ENCODE assay signal across 8 mouse cellular contexts in genomic region chr1:156558950-156559640, GRCm38 (mm10). TPM values are rescaled to one million over a fixed set of nuclear protein-coding genes. Genes with fewer than 3 reads are reported as not detected.
DNase-seq lines count a peak whose midpoint lies in the region; ATAC-seq lines count a peak whose summit lies in the region.

No protein-coding gene starts in this region.

- DNase-seq in layer of hippocampus, adult 11-12 months (ENCODE audit: low spot score), result peak; percentile 64
- DNase-seq in layer of hippocampus, adult 9-10 months (ENCODE audit: low spot score), result no peak
- DNase-seq in embryo, embryonic 11.5 days (ENCODE audit: low read depth, low spot score), result peak; percentile 17
- DNase-seq in gonadal fat pad, adult 2 months (ENCODE audit: low read depth), result peak; percentile 62
- peak; percentile 56 for DNase-seq in kidney, adult 18-20 months
- peak; percentile 76 for DNase-seq in midbrain, embryonic 14.5 days
- peak; percentile 29 to 37 for DNase-seq in spleen, postnatal 36 days (ENCODE audit: low spot score in 2 of 2)

- peak overlapping the region; percentile 98 for H3K4me3 ChIP-seq in limb, embryonic 13.5 days
- H3K4me3 ChIP-seq in midbrain, embryonic 14.5 days (replicated peaks; ENCODE audit: low read depth, low read length), result peak overlapping the region; percentile 98

- under 1% methylated on average over 56 of the region's 66 CpGs for WGBS in limb, embryonic 13.5 days
- 1% methylated on average over 65 of the region's 66 CpGs for WGBS in midbrain, embryonic 14.5 days

- peak; percentile 61 for ATAC-seq in limb, embryonic 13.5 days (ENCODE audit: low FRiP score, low read depth)
- peak; percentile 65 for ATAC-seq in midbrain, embryonic 14.5 days (ENCODE audit: low FRiP score, low TSS enrichment)

- no peaks in the 10 kb centered on the region for H3K27me3 ChIP-seq in limb, embryonic 13.5 days
- no peaks in the 10 kb centered on the region for H3K27me3 ChIP-seq in midbrain, embryonic 14.5 days (ENCODE audit: control insufficient read depth, insufficient read depth, low read length)

- no peaks in the 10 kb centered on the region for H3K36me3 ChIP-seq in limb, embryonic 13.5 days
- no peaks in the 10 kb centered on the region for H3K36me3 ChIP-seq in midbrain, embryonic 14.5 days (ENCODE audit: control insufficient read depth, insufficient read depth, low read length)

- H3K9me3 ChIP-seq in limb, embryonic 13.5 days, result no peaks in the 10 kb centered on the region
- H3K9me3 ChIP-seq in midbrain, embryonic 14.5 days (ENCODE audit: control insufficient read depth, low read length), result no peaks in the 10 kb centered on the region

- H3K27ac ChIP-seq in limb, embryonic 13.5 days, result peak overlapping the region; percentile 95
- peak overlapping the region; percentile 97 for H3K27ac ChIP-seq in midbrain, embryonic 14.5 days (replicated peaks; ENCODE audit: low read depth, low read length)

- H3K4me2 ChIP-seq in limb, embryonic 13.5 days (replicated peaks), result peak overlapping the region; percentile 72
- H3K4me2 ChIP-seq in midbrain, embryonic 14.5 days (ENCODE audit: low read length), result peak overlapping the region; percentile 65

- peak overlapping the region; percentile 98 for H3K9ac ChIP-seq in limb, embryonic 13.5 days
- H3K9ac ChIP-seq in midbrain, embryonic 14.5 days (replicated peaks; ENCODE audit: low read length), result peak overlapping the region; percentile 98

- peaks cover 11% of the 10 kb centered on the region for H3K4me1 ChIP-seq in limb, embryonic 13.5 days
- H3K4me1 ChIP-seq in midbrain, embryonic 14.5 days (ENCODE audit: control insufficient read depth, insufficient read depth, low read length), result peaks cover 12% of the 10 kb centered on the region

RNA-seq across cellular contexts. Expression of gene Abl2, which starts 0.5 kb away (rescaled TPM):
- polyA plus RNA-seq in gonadal fat pad, adult 2 months (2012; rRNA removed), result 6.9 and 8.8 TPM in 2 replicates
- polyA plus RNA-seq in limb, embryonic 13.5 days (2015; fragmentation: Nextera tagmentation; extraction: Ambion mirVana), result 5.3 and 5.5 TPM in 2 replicates
- 9.0 and 9.8 TPM in 2 replicates for polyA plus RNA-seq in midbrain, embryonic 14.5 days (2014; fragmentation: Nextera tagmentation; extraction: Ambion mirVana)

RNA-seq across cellular contexts. Expression of gene Gm10031, which starts 35.3 kb away (rescaled TPM):
- polyA plus RNA-seq in gonadal fat pad, adult 2 months (2012; rRNA removed), result 10.1 and 10.9 TPM in 2 replicates
- 0.72 and 0.74 TPM in 2 replicates for polyA plus RNA-seq in limb, embryonic 13.5 days (2015; fragmentation: Nextera tagmentation; extraction: Ambion mirVana)
- 1.2 and 1.3 TPM in 2 replicates for polyA plus RNA-seq in midbrain, embryonic 14.5 days (2014; fragmentation: Nextera tagmentation; extraction: Ambion mirVana)
